Mouse (Mus musculus) left cerebral cortex, adult 18-20 months (tissue): ENCODE measurements around the gene Fhad1. TPM values are rescaled to one million over a fixed set of nuclear protein-coding genes. Genes with fewer than 3 reads are reported as not detected.
A peak's percentile ranks its signal among the peaks of the same experiment; 100 is the strongest.

Source experiments
- DNase-seq, 2 experiments: peaks; one replicate each; pipeline ENCODE4 v3.0.0; 2021 to 2022; ENCODE audit warnings: low spot score in 2 of 2, mixed read lengths in 1 of 2
- total RNA-seq, 2 experiments: library from RNA; stranded (reverse); gene quantifications; 2 replicates each; pipeline ENCODE4 v1.2.3; 2021

Gene Fhad1
- total RNA-seq, 2 experiments from 2014 or later: 7.4 to 9.1 TPM

DNA sequence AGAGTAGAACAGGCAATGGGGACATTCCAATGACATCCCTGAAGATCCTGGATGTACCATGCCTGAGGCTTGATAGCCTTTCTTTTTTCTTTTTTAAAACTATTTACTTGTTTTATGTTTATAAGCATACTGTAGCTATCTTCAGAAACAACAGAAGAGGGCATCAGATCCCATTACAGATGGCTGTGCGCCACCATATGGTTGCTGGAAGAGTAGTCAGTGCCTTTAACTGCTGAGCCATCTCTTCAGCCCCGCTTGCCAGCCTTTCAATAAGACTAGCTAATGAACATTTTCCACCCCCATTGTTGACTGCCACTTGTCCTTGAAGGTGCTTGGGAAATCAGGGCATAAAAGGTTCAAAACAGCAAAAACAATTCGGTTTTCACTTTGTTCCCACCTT, 31.2 kb downstream of the Fhad1 start:
- peak in 1 of 2 experiments; percentile 45 for DNase-seq

DNA sequence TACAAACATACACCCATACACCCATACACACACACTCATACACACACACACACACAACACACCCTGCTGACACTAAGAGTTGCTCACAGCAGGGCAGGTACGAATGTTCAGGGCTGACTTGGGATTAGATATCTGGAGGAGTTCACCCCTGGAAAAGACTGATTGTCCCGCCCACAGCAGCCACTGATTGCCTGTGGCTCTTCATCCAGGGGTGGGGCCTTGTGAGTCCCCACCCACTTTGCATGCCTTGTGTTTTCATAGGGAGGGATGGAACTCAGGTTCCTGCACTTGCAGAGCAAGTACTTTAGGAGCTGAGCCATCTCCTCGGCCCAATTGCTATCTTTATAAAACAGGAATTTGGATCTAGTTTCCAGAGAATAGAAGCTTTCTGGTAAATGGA, 33.4 kb downstream of the Fhad1 start:
- no peak for DNase-seq

DNA sequence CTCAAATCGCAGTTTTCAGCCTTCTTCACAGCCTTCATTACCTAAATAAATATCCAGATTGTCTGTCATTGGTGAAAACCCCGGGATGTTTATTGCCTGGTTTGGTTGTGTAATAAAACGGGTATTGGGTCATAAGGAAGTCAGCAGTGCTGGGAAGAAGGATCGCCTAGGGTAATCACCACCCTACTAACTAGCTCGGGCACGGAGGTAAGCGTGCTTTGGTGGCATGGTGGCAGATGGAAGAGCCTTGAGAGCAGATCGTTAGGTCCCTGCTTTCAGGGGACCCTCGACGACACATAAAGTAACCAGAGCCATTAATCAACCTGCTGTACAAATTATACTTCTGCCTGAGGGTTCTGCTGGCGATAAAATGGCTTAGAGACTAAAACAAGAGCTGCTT, 36.3 kb downstream of the Fhad1 start:
- no peak for DNase-seq

DNA sequence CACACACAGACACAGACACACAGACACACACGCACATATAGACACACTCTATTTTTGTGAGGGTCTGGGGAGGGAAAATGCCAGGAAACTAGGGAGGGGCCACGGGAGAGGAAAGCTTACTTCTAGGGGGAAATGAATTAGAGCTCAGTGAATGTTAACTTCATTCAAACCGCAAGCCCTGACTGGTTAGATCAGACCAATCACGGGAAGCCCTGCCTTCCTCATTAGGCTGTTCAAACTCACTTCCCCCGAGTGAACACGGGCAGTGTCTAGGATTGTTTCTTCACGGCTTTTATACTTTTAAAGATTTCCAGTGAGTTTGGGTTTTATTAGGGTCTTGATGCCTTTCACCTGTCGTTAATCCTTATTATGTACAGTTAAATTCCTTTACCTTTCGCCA, 37.5 kb downstream of the Fhad1 start:
- DNase-seq: no peak

DNA sequence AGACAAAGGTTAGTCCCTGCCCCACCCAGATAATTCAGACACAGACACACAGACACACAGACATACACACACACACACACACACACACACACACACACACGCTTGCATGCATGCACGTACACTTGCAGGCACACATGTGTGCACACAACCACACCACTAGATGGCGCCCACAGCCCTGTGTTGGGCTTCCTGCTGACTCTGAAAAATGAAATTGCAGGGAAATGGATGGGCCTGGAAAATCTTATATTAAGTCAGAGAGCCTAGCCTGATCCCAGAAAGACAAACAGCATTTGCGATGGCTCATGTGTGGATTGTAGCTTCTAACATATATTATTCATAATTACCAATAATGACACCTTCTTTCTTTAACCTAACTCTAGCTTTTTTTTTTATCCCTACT, 38.7 kb downstream of the Fhad1 start:
- DNase-seq: peak; percentile 57 to 69

DNA sequence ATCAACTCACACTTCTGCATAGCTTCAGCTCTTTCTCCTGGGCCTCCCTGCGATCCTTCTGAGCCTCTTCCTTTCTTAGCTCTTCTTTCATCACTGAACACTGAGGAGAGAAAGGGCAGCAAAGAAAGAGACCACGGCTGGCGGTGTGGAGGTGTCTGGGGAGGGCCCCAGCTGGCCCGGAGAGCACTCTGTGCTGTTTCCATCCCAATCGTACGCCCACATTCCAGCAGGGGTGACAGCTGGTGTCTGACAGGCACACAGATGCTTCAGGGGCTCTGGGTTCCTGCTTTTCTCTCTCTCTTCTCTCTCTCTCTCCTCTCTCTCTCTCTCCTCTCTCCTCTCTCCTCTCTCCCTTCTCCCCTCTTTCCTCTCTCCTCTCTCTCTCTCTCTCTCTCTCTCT, 50.3 kb downstream of the Fhad1 start:
- DNase-seq: peak; percentile 74 to 85

DNA sequence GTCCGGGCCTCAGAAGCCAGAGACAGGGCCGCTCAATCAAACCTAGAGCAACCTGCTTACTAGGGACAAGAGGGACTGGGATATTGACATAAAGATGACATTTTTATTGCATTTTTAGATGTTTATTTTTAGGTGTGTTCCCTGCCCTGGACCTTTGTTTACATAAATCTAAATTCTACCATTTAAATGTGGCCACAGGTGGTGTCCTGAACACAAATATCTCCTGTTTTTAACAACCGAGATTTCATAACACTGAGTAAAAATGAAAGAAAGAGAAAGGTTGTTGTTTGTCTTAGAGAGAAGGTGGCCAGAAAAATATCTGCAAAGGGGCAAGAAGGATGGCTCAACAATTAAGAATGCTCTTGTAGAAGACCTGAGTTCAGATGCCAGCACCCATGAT, 51.0 kb downstream of the Fhad1 start:
- no peak for DNase-seq

DNA sequence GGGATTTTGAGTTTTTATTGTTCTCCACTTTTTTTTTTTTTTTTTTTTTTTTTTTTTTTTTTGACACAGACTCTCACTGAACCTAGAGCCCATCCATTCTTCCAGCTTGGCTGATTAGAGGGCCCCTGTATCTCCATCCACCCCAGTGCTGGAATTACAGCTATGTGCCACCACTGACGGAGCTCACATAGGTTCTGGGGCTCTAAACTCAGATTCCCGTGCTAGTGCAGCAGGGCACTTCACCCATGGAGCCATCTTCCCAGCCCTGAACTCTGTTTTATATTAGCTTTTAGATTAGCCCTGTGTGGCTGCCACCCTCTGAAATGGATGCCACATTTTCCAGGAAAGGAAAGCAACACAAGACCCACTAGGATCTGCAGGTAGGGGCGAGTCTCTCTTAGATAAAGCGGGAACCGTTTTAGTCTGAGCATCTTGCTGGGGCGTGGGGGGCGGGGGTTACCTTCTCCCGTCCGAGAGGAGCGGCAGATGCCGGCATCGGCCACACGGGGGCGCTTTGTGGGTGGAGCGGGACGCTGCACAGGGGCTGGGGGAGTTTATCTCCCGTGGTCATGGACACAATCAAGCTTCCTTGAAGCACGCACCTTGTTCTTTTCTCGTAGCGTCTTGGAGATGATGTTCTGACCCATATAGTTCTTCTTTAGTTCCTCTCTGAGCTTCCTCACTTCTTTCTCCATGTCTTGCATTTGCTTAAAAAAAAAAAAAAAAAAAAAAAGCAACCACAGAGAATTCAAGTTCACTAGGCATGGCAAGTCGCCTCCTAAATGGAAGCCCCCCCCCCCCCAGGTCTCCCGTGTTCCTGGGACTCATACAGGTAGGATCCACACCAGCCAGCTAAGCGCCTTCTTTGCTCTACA, 51.8 kb downstream of the Fhad1 start:
- peak; percentile 57 to 76 for DNase-seq

DNA sequence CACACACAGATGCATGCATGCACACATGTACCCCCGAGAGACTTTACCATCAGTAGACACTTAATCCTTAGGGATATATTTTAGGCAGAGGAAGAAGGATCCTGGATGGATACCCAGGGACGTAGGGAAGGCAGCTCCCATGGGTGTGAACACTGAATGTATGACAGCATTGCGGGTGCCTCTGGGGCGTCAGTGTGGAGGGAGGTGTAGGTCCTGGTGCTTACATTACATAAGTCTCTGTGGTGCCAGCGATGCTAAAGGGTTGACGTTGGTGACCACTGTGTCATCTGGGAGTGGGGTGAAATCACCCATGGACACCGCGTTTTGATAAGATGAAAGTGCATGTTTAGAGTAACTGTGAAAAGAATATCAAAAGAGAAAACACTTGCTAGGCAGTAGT, 54.8 kb downstream of the Fhad1 start:
- no peak for DNase-seq

DNA sequence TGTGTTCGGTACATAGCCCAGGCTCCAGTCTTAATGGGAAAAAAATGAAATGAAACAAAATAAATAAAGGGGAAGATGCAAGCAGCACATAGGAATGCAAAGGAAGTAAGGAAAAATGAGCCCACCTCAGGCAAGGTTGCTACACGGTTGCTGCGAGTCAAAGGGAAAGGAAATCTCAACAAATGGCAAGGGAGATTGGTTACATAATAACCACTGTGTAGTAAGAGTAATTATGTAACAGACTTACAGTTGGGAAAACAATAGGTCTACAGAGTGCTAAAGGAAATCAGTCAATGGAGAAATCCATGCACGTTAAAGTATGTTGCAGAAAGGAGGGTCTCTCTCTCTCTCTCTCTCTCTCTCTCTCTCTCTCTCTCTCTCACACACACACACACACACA, 55.3 kb downstream of the Fhad1 start:
- DNase-seq: no peak

DNA sequence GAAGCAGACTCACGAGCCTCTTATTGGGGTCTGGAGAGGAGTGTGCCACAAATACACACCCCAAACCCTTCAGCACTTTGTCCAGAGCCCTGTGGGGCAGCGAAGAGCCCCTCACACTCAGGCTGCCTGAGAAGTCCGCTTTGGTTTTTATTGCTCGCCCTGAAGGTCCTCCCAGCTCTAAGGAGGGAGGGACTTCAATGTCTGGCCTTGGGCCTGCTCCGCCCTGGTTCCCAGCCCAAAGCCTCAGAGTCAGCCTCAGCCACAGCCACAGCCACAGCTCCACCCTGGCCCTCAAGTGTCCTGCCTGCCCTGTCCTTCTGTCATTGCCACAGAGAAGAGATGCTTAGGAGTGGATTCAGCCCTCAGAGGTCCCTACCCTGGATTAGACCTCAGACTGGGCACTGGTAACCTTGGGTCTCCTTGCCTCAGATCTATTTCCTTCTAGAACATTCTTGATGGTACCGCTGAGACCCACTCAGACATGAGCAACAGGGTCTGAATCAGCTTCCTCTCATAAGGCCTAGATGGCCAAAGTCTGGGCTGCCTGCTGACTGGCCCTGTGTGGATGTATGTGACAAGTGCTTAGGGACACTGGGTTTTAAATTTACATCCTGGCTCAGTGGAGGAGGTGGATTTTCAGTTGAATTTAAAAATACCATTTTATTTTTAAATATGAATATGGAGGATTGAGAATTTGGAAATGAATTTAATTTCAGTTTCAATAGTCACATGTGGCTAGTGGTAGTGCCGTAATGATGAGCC, 56.1 kb downstream of the Fhad1 start:
- DNase-seq: no peak

DNA sequence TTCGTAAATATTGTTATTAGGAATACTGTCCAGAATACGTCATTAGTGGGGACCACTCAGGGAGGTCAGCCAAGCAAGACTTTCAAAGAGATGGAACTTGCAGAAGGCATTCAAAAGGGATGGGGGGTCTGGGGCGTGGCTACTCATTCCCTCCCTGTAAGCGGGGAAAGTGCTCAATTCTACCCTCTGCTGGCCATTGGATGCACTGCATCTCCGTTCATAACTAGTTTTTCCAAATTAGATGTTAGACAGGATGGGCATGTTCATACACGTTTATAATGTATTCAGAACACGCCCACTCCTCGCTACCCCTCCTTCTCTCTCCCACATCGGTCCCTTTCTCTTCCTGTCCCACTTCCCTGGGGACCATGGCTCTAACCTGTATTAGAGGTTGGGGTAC, 56.7 kb downstream of the Fhad1 start:
- peak; percentile 77 to 85 for DNase-seq

DNA sequence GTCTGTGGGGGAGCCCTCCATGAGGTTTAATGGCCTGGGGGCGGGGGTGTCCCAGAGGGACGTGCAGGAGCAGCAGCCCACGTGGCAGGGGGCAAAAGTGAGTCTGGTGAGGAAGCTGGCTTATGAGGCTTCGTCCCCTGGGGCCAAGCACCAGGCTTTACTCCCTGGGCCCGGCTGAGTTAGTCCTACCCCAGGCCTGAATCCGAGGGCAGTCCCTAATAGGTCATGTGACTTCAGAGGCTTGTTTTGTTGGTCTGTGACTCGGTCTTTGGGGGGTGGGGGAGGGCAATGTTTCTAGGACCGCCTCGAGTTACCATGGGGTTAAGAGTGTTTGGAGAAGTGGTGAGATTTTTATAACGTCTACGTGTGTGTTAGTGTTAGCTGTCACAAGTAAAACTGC, 57.1 kb downstream of the Fhad1 start:
- DNase-seq: no peak

DNA sequence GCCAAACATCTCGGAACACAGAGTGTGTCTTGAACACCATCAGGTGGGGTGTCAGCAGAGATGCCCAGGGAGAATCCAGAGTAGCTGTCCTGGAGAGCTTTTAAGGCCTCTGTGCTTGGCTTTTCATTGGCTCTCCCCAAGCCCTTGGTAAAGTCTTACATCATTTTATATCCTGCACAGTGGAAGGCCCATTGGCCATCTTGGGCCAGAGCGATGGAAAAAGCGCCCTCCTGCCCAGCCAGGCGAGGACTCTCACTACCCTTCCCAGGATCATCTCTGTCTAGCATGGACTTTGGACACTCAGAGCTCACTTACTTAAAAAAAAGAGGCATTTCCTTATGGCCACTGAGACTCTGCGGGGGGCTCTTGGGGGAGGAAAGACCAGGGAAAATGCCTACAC, 58.0 kb downstream of the Fhad1 start:
- DNase-seq: no peak

DNA sequence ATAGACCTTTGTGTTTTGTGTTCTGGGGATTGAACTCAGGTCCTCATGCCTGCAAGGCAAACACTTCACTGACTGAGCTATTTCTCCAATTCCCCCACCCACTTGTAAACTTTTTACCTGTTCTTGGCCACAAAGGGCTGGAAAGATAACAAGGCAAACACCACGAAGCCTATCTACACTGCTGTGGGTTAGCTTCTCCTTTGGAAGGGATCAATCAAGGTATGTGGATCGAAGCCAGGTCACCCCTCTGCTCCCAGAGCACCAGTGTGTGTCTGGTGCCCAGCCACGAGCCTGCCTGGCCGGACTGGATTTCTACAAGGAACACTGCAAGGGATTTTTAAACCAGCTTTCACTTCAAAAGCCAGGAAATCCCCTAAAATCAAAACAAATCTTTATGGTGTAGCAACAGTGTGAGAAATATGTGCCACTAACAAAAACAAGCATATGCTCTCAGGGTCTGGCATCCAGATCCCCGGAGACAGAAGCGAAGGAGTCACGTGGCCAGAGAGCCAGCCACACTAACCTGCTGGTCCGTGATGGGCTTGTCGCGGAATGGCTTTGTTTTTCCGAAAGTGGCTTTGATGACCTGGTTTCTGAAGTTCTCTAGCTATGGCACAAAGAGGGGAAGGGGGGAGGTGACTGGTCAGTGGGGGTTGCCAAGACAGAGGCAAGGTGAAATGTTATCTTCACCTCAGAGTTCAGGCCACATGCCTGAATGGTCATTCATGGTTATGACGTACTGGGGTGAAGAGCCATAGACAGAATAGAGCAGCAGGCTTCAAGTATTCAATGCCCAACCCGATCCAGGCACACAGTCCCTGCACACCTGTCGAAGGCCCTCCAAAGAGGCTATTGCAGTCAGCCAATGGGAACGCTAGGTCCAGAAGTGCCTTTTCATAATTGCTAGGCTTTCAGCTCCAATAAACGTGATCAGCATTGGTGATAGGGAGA, 59.8 kb downstream of the Fhad1 start:
- DNase-seq: no peak

DNA sequence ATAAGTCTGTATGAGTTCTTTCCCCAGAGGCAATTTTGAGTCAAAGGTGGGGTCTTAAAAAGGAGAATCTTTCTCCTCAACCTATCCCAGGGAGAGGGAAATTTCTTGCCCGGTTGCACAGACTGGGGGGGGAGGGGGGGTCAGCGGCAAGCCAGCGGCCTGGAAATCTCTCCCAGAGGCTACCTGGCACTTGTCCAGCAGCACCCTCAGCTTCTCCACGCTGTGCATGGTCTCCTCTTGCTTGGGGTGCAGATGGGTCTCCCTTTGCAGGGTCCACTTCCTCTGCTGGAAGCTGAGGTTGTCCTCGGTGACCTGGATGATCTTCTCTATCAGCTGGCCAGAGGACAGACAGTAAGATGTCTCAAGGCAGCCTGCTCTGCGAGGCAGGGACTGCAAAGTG, 61.0 kb downstream of the Fhad1 start:
- no peak for DNase-seq

DNA sequence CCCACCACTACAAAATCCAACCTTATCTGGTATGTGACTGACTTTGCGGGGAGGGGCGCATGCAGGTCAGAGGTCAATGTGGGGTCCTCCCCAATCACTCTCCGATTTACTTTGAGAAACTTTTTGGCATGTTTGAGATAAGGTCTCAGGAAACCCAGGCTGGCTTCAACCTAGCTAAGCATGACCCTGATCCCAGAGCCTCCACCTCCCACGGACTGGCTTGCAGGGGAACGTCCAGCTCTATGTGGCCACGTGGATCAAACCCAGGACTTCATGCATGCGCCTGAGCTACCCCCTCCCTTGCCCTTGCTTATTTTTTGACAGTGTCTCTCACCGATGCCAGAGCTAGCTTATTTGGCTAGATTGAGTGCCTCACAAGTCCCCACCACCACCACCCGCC, 61.6 kb downstream of the Fhad1 start:
- DNase-seq: no peak

DNA sequence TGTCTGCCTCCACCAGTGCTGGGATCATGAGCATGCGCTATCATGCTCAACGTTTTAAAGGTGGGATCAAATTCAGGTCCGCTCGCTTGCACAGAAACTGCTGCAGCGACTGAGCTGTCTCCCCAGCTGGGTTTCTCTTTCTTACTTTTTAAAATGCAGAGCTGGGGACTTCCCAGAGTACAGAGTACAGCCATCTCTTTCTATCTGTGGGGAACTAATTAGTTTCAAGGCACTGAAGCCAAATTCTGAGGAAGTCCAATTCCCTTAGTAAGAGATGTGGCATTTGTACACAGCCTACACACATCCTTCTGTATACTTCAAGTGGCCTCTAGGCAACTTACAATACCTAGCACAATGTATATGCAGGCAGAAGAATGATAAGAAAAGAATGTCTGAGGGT, 62.1 kb downstream of the Fhad1 start:
- DNase-seq: no peak

DNA sequence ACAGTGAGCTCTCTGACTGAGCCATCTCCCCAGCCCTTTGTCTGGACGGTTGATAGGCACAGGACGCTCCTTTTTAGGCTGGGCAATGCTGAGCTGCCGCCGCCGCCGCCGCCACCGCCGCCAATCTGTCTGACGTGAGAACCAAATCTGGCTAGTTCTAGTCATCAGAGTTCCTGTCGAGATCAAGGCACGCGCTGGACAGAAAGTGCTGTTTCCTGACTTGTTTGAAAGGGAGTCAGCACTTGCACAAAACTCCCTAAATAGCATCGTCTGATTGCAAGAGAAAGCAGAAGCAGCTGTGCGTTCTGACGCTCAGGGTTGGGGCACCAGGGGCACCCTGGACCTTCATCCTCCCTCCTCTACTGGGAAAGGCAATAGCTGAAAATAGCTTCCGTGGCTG, 62.8 kb downstream of the Fhad1 start:
- DNase-seq: peak; percentile 63 to 79

DNA sequence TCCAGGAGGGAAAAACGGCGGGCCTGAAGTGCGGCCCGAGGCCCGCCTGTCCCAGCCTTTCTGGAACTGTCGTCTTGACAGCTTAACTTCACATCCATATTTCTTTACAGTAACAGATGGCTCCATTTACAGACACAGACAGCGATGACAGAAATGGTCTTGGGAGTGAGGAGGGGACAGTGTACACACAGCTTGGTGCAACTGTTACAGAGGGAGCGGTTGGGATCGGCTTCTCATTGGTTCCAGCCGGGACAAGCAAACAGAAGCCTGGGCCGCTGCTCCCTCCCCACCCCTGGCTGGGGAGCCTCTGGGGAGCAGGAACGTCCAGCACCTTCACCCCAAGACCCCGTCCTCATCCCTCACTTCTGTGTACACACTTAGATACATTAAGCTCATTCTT, 65.4 kb downstream of the Fhad1 start:
- DNase-seq: no peak

DNA sequence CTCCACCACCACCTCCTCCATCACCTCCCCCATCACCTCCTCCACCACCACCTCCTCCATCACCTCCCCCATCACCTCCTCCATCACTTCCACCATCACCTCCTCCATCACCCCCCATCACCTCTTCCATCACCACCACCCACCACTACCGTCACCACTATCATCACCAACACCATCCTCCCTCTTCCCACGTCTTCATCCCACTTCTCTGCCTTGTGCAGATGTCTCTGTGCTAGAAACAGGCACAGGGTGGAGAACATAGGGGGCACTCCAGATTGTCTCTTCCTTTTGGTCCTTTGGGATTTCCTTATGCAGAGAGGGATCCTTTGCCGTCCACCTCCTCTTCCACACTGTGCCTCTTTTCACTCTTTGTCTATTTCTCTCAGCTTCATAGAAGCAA, 66.1 kb downstream of the Fhad1 start:
- no peak for DNase-seq
